Mouse (Mus musculus) ES-E14 (cell line): ENCODE measurements around the gene Gpm6b. TPM values are rescaled to one million over a fixed set of nuclear protein-coding genes. Genes with fewer than 3 reads are reported as not detected.

ENCODE experiments used
- DNase-seq: peaks from one replicate; pipeline ENCODE4 v3.0.0-alpha.2; 2013; ENCODE audit warnings: low read depth, low spot score
- H3K27ac ChIP-seq: 2 replicates; pipeline ENCODE4 v1.5.1; 2012; ENCODE audit warnings: low read depth, mild to moderate bottlenecking, low read length, moderate library complexity, mixed read lengths; ENCODE audit not compliant: poor library complexity, insufficient read depth, severe bottlenecking
- H3K36me3 ChIP-seq: 2 replicates; pipeline ENCODE4 v1.6.1; 2012; ENCODE audit warnings: mild to moderate bottlenecking, low read length, moderate library complexity, mixed read lengths; ENCODE audit not compliant: control insufficient read depth, poor library complexity, insufficient read depth, severe bottlenecking
- H3K4me1 ChIP-seq, 2 experiments: fragments of 150-350 bp in 1 of 2; sonication (generic) in 1 of 2; 2 replicates each; pipeline ENCODE4 v1.6.1; 2012; ENCODE audit warnings: low read length in 2 of 2, mild to moderate bottlenecking in 1 of 2, mixed read lengths in 1 of 2; ENCODE audit not compliant: control insufficient read depth in 2 of 2, insufficient read depth in 2 of 2, poor library complexity in 1 of 2
- H3K4me3 ChIP-seq, 2 experiments: fragments of 150-350 bp in 1 of 2; sonication (generic) in 1 of 2; 2 replicates each; pipeline ENCODE4 v1.5.1; 2012; ENCODE audit warnings: low read length in 2 of 2, low read depth in 1 of 2, mild to moderate bottlenecking in 1 of 2, mixed read lengths in 1 of 2; ENCODE audit not compliant: insufficient read depth in 1 of 2, poor library complexity in 1 of 2, severe bottlenecking in 1 of 2
- H3K9ac ChIP-seq: 2 replicates; pipeline ENCODE4 v1.6.1; 2012; ENCODE audit warnings: low read depth, mild to moderate bottlenecking, low read length, mixed read lengths; ENCODE audit not compliant: poor library complexity, insufficient read depth, severe bottlenecking
- H3K9me3 ChIP-seq: fragments of 150-350 bp; sonication (generic); 2 replicates; pipeline ENCODE4 v1.6.1; 2012; ENCODE audit warnings: low read depth, mild to moderate bottlenecking, low read length; ENCODE audit not compliant: control insufficient read depth, insufficient read depth
- CHD2 ChIP-seq: IDR thresholded peaks from 2 replicates; pipeline ENCODE4 v1.6.1; 2014; ENCODE audit warnings: mild to moderate bottlenecking, low read depth, low read length, inconsistent platforms
- HCFC1 ChIP-seq: IDR thresholded peaks from 2 replicates; pipeline ENCODE4 v1.6.1; 2012; ENCODE audit warnings: low read length, inconsistent platforms, borderline replicate concordance; ENCODE audit not compliant: insufficient read depth
- MAFK ChIP-seq: IDR thresholded peaks from 2 replicates; pipeline ENCODE4 v1.6.1; 2014; ENCODE audit warnings: mild to moderate bottlenecking, low read depth, low read length, inconsistent platforms; ENCODE audit not compliant: insufficient read depth
- ZC3H11A ChIP-seq: IDR thresholded peaks from 2 replicates; pipeline ENCODE4 v1.6.1; 2012; ENCODE audit warnings: low read depth, mild to moderate bottlenecking, inconsistent platforms, low read length, borderline replicate concordance
- ZNF384 ChIP-seq: IDR thresholded peaks from 2 replicates; pipeline ENCODE4 v1.6.1; 2012; ENCODE audit warnings: low read depth, low read length, inconsistent platforms
- in situ Hi-C, 2 experiments: fragments of 600-800 bp; cut with MboI; formaldehyde crosslinking; loops; one replicate each; pipeline ENCODE4 v1.15.1; 2025; ENCODE audit warnings: low sequenced_read_pairs in 2 of 2, inconsistent platforms in 1 of 2; ENCODE audit not compliant: unreplicated experiment in 2 of 2
- total RNA-seq: library from RNA; depleted of rRNA; stranded (reverse); fragments of 300-350 nt; gene quantifications from 2 replicates; pipeline ENCODE4 v1.2.3, GENCODE M21; 2012

The Gpm6b gene
- total RNA-seq, 1 experiment = 1.0 TPM

DNA sequence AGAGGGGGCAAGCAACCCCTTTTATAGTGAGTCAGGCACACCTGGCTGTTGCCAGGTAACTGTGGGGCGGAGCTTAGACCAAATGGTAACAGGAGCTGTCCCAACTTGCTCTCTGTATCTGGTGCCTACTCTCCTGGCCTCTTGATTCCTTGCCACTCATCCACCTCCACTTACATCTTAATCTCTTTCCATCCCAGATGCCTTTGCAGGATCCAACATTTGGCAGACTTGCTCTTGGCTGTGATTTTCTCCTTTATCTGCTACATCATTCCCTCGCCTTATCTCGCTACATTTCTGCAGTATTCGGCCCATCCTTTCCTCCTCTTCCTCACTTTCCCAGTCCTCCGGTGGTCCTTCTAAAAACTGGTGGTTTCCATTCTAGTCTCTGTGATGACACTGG lies 99.6 kb downstream of the Gpm6b start:
- Histone ChIP-seq H3K36me3 (no peaks in the 10 kb centered on the region), H3K27ac (no peak overlapping the region), H3K9me3 (no peaks in the 10 kb centered on the region), H3K4me3 (no peak overlapping the region), H3K4me1 (no peaks in the 10 kb centered on the region), H3K9ac (no peak overlapping the region)
- TF ChIP-seq MAFK (no peak), CHD2 (no peak), ZNF384 (no peak), ZC3H11A (no peak), HCFC1 (no peak)
- in situ Hi-C loops = no loop called here
- DNase-seq = no peak

DNA sequence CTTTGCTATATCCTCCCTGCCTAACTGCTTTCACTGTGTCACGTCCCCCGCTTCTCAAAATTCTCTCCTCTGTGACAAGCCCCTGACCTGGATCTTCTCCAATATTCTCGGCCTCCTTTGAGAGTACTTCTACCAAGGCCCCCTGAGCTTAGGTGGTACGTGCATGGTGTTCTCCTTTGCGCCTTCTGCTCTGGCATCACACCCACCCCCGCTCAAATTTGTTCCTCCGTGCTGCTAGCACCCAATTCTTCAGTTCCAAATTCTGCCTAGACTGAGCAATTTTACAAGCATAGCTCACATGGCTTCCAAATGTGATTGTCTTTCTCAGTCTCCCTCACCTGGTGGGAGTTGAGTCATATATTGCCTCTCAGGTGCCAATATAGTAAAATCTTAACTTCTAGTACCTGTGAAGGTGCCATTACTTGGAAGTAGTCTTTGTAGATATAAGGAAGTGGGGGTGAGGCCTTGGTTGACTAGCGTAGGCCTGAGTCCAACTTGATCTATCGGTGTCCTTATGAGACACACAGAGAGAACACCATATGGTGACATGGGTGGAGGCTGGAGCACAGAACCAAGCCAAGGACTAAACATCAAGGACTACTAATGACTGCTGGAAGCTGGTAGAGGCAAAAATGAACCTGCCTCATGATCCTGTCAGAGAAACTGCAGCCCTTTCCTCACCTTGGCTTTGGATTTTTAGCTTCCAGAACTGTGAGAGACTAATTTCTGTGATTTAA lies 100.2 kb downstream of the Gpm6b start:
- H3K9me3 ChIP-seq = no peaks in the 10 kb centered on the region
- in situ Hi-C loops = no loop called here
- H3K4me1 ChIP-seq = no peaks in the 10 kb centered on the region
- H3K36me3 ChIP-seq = no peaks in the 10 kb centered on the region
- no peak for DNase-seq
- H3K4me3 ChIP-seq = no peak overlapping the region
- no peak overlapping the region for H3K27ac ChIP-seq
- TF ChIP-seq MAFK (no peak), ZNF384 (no peak), CHD2 (no peak), HCFC1 (no peak), ZC3H11A (no peak)
- no peak overlapping the region for H3K9ac ChIP-seq

DNA sequence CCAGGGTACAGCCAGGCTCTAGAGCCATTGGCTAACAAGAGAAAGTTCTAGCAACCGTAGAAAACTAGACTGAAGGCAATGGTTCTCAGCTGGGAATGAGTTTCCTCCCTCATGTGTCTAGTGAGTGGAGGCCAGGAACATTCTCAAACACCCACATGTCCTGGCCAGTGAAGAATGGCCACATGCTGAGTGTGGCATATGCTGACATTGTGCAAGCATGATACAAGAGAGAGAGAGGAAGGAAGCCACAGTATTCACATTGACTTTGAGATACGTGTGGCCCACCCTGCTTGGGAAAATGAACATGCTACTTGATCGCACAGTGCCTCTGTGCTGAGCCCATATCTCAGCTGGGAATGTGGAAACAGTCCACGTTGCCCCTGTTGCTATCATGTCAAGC lies 101.2 kb downstream of the Gpm6b start:
- Histone ChIP-seq H3K27ac (no peak overlapping the region), H3K4me3 (no peak overlapping the region), H3K9ac (no peak overlapping the region), H3K9me3 (no peaks in the 10 kb centered on the region), H3K36me3 (no peaks in the 10 kb centered on the region), H3K4me1 (no peaks in the 10 kb centered on the region)
- no peak for DNase-seq
- in situ Hi-C loops = no loop called here
- no peak for TF ChIP-seq ZC3H11A
- TF ChIP-seq MAFK = no peak
- no peak for TF ChIP-seq CHD2
- TF ChIP-seq HCFC1 = no peak
- no peak for TF ChIP-seq ZNF384

DNA sequence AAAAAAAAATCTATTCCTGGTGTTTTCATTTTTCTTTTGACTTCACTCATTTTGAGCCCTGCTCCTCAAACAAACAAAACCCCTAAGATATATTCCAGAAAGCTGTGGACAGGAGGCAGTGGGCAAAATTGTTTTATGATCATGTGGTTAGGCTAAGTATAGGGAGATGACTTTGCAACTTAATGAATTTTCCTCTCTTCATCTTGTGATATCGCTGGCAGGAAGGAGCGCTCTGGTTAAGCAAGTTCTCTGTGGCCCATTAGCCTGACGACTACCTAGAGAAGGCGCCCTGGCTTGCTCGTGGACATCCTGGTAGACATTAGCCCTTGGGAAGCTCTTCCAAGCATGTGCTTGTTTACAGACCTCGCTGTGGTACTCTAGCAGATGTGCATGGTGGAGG lies 103.1 kb downstream of the Gpm6b start:
- TF ChIP-seq MAFK (no peak), HCFC1 (no peak), CHD2 (no peak), ZNF384 (no peak), ZC3H11A (no peak)
- no peaks in the 10 kb centered on the region for H3K9me3 ChIP-seq
- H3K9ac ChIP-seq = no peak overlapping the region
- no peak for DNase-seq
- no peaks in the 10 kb centered on the region for H3K36me3 ChIP-seq
- no peak overlapping the region for H3K27ac ChIP-seq
- no peak overlapping the region for H3K4me3 ChIP-seq
- in situ Hi-C loops = no loop called here
- H3K4me1 ChIP-seq = no peaks in the 10 kb centered on the region
